In genomic region chr9:87739543-87740161, GRCm38 (mm10) we compare ENCODE assay signal across 8 mouse cellular contexts. TPM values are rescaled to one million over a fixed set of nuclear protein-coding genes. Genes with fewer than 3 reads are reported as not detected.
DNase-seq lines count a peak whose midpoint lies in the region; ATAC-seq and TF ChIP-seq lines count a peak whose summit lies in the region.

No protein-coding gene starts in this region.

- no peaks in the 10 kb centered on the region for H3K79me2 ChIP-seq in liver, adult 2 months (ENCODE audit: control insufficient read depth, insufficient read depth, low read length)

- TF ChIP-seq CTCF in liver, adult 2 months (IDR thresholded peaks at IDR 0.05; ENCODE audit: low read depth, low read length), result no peak

- H3K27me3 ChIP-seq in liver, adult 2 months (ENCODE audit: control insufficient read depth, insufficient read depth, low read length), result peaks cover 34% of the 10 kb centered on the region
- peaks cover 91% of the 10 kb centered on the region for H3K27me3 ChIP-seq in forebrain, embryonic 13.5 days
- peaks cover 68% of the 10 kb centered on the region for H3K27me3 ChIP-seq in intestine, embryonic 16.5 days (replicated peaks; ENCODE audit: control insufficient read depth, insufficient read depth, low read length)

- no peaks in the 10 kb centered on the region for H3K9me3 ChIP-seq in forebrain, embryonic 13.5 days (replicated peaks)
- no peaks in the 10 kb centered on the region for H3K9me3 ChIP-seq in intestine, embryonic 16.5 days (ENCODE audit: control insufficient read depth, low read length)

- ATAC-seq in forebrain, embryonic 13.5 days, result peak; percentile 40
- peak; percentile 18; the same call in 1 of the 2 replicates for ATAC-seq in intestine, embryonic 16.5 days

- no peak overlapping the region for H3K9ac ChIP-seq in liver, adult 2 months (ENCODE audit: low read depth, low read length)
- H3K9ac ChIP-seq in forebrain, embryonic 13.5 days, result no peak overlapping the region
- no peak overlapping the region for H3K9ac ChIP-seq in intestine, embryonic 16.5 days (ENCODE audit: low read depth, low read length)

- 2% methylated on average over 41 of the region's 41 CpGs for WGBS in liver, adult 2 months
- WGBS in forebrain, embryonic 13.5 days, result under 1% methylated on average over 41 of the region's 41 CpGs
- 1% methylated on average over 41 of the region's 41 CpGs for WGBS in intestine, embryonic 16.5 days

- TF ChIP-seq POLR2A in liver, adult 2 months (IDR thresholded peaks at IDR 0.05; ENCODE audit: extremely low read depth, insufficient read depth, low read length), result no peak

- H3K4me3 ChIP-seq in liver, adult 2 months (ENCODE audit: insufficient read depth, low read depth, low read length), result no peak overlapping the region
- H3K4me3 ChIP-seq in forebrain, embryonic 13.5 days, result peak overlapping the region; percentile 25
- peak overlapping the region; percentile 12 for H3K4me3 ChIP-seq in intestine, embryonic 16.5 days (ENCODE audit: low read length)

- H3K4me2 ChIP-seq in forebrain, embryonic 13.5 days, result peak overlapping the region; percentile 48
- peak overlapping the region; percentile 9; the same call in 1 of the 2 replicates for H3K4me2 ChIP-seq in intestine, embryonic 16.5 days (ENCODE audit: low read depth, low read length)

- peak; percentile 29 for DNase-seq in liver, adult 2 months (ENCODE audit: extremely low read depth, low read depth, low spot score)
- DNase-seq in liver, result no peak
- DNase-seq in retina, embryonic 14.5 days (ENCODE audit: low spot score), result peak; percentile 42
- no peak for DNase-seq in cerebellum, adult 9-10 months
- no peak for DNase-seq in frontal cortex, postnatal 25 days (ENCODE audit: low spot score in 2 of 2)
- no peak for DNase-seq in T-cell, adult 2 months (ENCODE audit: low spot score)

- no peak overlapping the region for H3K27ac ChIP-seq in liver, adult 2 months (replicated peaks; ENCODE audit: insufficient read depth, low read depth, low read length)
- H3K27ac ChIP-seq in forebrain, embryonic 13.5 days, result no peak overlapping the region
- no peak overlapping the region for H3K27ac ChIP-seq in intestine, embryonic 16.5 days (ENCODE audit: low read length)

- no peaks in the 10 kb centered on the region for H3K4me1 ChIP-seq in liver, adult 2 months (ENCODE audit: control insufficient read depth, insufficient read depth, low read length)
- peaks cover 14% of the 10 kb centered on the region for H3K4me1 ChIP-seq in forebrain, embryonic 13.5 days
- peaks cover 6% of the 10 kb centered on the region; the same call in 1 of the 2 replicates for H3K4me1 ChIP-seq in intestine, embryonic 16.5 days (ENCODE audit: control insufficient read depth, insufficient read depth, low read length)

- no peaks in the 10 kb centered on the region for H3K36me3 ChIP-seq in liver, adult 2 months (ENCODE audit: control insufficient read depth, insufficient read depth, low read length)
- no peaks in the 10 kb centered on the region for H3K36me3 ChIP-seq in forebrain, embryonic 13.5 days (ENCODE audit: poor library complexity, severe bottlenecking)
- no peaks in the 10 kb centered on the region for H3K36me3 ChIP-seq in intestine, embryonic 16.5 days (ENCODE audit: control insufficient read depth, insufficient read depth, low read length)

RNA-seq across cellular contexts. Expression of gene Tbx18, which starts 8.6 kb away (rescaled TPM):
- total RNA-seq in liver, adult 2 months (2014; rRNA removed), result not detected in 2 replicates
- not detected in 2 replicates for polyA plus RNA-seq in liver, adult 2 months (2012; rRNA removed)
- polyA plus RNA-seq in forebrain, embryonic 13.5 days (2015; fragmentation: Nextera tagmentation; extraction: Ambion mirVana), result 1.7 and 2.2 TPM in 2 replicates
- polyA plus RNA-seq in intestine, embryonic 16.5 days (2015; fragmentation: Nextera tagmentation; extraction: Ambion mirVana), result 0.22 and 0.26 TPM in 2 replicates

Comparison
In these comparisons a context has a peak if more than half of its experiments do, and no peak if none do; other contexts are left out.
1. DNase-seq: peak in liver, adult 2 months (single experiment) and retina, embryonic 14.5 days (single experiment); none in liver (single experiment), cerebellum, adult 9-10 months (single experiment), frontal cortex, postnatal 25 days (0 of 2) and T-cell, adult 2 months (single experiment).